Mouse (Mus musculus) duodenum, adult 2 months (tissue): ENCODE results near the gene Cyp4f13. TPM values are rescaled to one million over a fixed set of nuclear protein-coding genes. Genes with fewer than 3 reads are reported as not detected.

Source experiments
- polyA plus RNA-seq: library from polyadenylated mRNA; depleted of rRNA; stranded (reverse); fragments of >200 nt; gene quantifications from 2 replicates; pipeline ENCODE4 v1.2.3, GENCODE M21; 2012; ENCODE audit warnings: low replicate concordance; rRNA removed

Cyp4f13 gene
- polyA plus RNA-seq, result 85.5 and 132 TPM in 2 replicates

DNA sequence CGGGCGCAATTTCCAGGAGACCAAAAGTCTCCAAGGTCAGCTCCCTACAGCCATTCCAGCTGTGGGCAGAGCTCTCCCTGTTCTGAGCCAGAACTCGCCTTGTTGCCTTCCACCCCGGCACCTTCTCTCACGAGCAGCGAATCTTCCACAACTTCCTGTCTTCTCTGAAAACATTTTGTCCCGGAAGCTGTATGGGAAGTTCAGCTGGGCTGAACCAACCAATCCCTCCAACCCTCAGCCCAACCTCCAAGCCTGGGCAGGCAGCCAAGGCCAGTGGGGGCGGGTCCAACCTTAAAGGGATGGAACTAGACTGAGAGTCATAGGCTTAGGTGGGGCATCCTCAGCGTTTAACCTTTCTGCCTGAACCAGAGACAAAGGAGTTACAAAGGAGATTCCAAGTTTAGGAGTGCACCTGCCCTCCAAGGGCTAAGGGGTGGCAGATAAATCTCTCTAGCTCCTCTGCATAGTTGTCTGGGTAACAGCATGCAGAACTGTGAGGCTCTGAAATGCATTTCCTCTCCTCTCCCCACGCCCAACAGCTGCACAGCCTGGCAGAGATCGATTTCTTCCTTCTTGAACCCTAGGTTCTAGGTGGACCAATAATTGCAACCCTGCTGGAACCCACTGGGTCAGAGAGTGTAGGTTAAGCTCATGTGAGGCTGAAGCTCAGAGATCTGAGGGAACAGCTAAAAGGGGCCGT is at the start of gene Cyp4f13:
Cyp4f13 (minus strand) TSS at position 188 of the 700 bp plus-strand sequence.

DNA sequence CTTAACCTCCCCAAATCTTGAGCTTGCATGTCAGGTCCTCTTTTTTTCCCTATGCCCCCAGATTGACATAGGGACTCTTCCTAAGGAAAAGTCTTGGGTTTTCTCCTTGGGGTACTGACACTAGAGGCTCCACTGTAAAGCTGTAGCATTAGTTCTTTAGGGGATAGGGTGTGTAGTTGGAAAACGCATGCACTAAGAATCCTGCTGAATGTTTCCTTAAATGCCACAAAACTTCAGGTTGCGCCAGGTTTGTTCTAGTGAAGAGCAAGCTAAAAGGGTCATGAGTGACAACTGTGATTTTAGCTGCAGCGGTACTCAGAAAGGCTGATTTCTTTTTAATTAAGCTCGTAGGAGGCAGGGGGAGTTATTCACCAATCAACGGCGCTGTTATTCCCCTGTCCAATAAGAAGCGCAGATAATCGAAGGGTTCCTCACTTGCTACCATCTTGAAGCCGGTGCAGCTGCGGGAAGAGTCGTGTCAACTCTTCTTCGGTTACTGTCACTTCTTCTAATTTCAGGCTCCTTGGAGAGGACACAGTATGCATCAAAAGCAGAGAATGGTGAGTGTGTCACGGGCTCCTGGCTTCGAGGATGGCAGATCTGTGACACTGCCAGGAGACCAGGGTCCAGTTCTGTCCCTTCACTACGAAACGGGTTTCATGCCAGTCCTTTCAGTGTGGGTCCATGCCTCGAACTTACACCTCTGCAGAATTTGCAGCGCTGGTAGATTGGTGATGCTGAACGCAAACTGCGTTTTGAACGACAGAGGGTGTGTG is 45.7 kb upstream of the Cyp4f13 start, which contains the start of gene Zfp952:
Zfp952 (plus strand) TSS at position 431 of the 776 bp plus-strand sequence.

DNA sequence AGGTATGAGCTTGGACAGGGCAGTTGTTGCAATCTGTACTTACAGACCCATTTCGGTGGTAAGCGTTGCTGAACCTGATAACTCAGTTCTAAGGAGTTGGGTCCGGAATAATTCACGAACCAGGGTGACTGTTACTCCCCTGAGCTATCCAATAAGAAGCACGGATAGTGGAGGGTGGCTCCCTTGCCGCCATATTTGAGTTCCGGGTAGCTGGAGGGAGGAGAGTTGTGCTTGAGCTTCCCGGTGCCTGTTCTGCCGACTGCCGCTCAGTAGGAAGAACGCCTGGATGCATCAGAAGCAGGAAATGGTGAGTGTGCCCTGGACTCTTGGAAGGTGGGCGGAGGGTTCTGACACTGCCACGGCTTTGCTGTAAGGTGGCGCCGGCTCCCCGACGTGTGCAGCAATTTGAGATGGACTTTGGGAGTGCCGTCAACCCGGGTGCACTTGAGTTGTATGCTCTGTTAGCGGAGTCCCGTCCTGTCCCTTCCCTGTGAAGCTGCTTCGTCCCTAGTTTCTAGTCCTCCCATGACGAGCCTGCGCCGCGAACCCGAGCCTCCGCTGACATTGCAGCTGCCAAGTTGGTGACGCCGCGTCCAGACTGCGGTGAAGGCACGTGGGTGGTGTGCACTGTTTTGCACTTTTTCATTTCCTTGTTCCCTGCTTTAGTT is 18.6 kb upstream of the Cyp4f13 start, which contains the start of gene Zfp472:
Zfp472 (plus strand) TSS at position 192 of the 668 bp plus-strand sequence.

DNA sequence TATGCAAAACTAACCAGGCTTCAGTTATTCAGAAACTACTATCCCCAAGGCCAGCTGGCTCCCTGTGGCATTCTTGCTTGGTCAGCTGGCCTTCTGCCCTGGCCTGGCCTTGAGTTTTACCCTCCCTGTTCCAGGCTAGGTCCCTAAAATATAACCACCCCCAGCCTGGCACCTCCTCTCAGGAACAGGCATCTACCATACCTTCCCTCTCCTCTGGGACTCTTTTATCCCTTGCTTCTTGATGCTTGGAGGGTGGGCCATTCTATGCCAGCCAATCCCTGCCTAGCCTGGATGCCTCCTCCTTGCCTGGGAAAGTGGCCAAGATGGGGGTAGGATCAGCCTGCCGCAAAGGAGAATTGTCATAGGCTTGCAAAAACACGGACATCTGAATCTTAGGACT is 30.1 kb downstream of the Cyp4f13 start, which contains the start of gene Cyp4f14:
Cyp4f14 (minus strand) TSS at position 212 of the 400 bp plus-strand sequence.

DNA sequence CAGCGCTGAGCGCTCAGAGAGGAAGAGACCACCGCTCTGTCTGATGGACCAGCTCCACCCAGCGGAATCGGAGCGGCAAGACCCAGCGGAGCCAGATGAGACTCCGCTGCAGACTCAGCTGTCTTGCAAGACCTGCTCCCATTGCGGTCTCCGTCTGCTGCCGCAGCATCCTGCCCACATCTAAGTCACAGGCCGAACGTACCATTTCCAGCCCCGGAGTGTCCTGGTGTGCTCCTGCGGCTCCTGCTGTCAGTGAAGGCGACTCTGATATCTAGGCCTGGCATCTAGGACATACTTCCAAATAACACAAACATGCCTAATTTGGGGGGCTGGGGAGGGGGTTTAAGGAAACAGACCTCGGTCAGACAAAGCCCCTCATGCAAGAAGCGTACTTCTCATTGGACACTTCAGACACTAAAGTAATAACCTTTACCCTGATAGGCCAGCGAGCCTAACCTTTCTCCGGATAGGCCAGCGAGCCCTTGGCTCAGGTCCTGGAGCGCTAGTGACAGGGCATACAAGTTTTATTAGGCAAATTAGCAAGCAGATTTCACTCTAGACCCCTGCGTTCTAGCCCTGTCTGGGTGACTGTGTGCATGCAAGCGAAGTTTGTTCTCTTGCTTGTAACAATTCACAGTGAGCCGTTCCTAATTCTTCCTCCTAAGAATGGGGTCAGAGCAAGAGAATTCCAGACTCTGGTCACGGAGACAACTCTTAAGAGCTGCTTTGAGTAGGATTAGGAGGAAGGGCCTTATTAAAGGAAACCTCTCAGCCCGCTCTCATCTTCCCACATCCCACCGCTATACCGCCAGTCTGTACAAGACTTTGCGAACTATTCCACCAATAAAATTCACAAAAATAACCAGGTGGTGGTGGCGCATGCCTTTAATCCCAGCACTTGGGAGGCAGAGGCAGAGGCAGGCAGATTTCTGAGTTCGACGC is 55.7 kb downstream of the Cyp4f13 start, which contains the start of gene Zfp870:
Zfp870 (minus strand) TSS at position 404 of the 942 bp plus-strand sequence.

Other genes with a start within 250 kb of the Cyp4f13 start
- 2.3 and 2.8 TPM in 2 replicates for gene Zfp871, start 159.1 kb downstream of the Cyp4f13 start, polyA plus RNA-seq
- not detected in 2 replicates for gene Zfp811, start 137.5 kb downstream of the Cyp4f13 start, polyA plus RNA-seq
- gene Zfp799, start 117.1 kb downstream of the Cyp4f13 start, polyA plus RNA-seq, result 0.75 and 1.4 TPM in 2 replicates
- gene Zfp870, start 55.8 kb downstream of the Cyp4f13 start, polyA plus RNA-seq, result 0.14 and 0.19 TPM in 2 replicates
- 359 and 1,122 TPM in 2 replicates for gene Cyp4f14, start 30.1 kb downstream of the Cyp4f13 start, polyA plus RNA-seq
- 0.12 and 0.14 TPM in 2 replicates for gene Zfp472, start 18.4 kb upstream of the Cyp4f13 start, polyA plus RNA-seq
- gene Zfp952, start 45.7 kb upstream of the Cyp4f13 start, polyA plus RNA-seq, result 0.45 and 0.47 TPM in 2 replicates
- 0.02 TPM in 1 of 2 replicates, not detected in the other for gene Zfp763, start 86.0 kb upstream of the Cyp4f13 start, polyA plus RNA-seq
- gene 4921501E09Rik, start 120.7 kb upstream of the Cyp4f13 start, polyA plus RNA-seq, result not detected in 2 replicates
- gene Zfp563, start 141.9 kb upstream of the Cyp4f13 start, polyA plus RNA-seq, result 0.26 and 0.46 TPM in 2 replicates
- not detected in 2 replicates for gene Morc2b, start 192.3 kb upstream of the Cyp4f13 start, polyA plus RNA-seq
- not detected in 2 replicates for gene Olfr55, start 221.0 kb upstream of the Cyp4f13 start, polyA plus RNA-seq
- gene Olfr239, start 243.9 kb upstream of the Cyp4f13 start, polyA plus RNA-seq, result not detected in 2 replicates